Mouse (Mus musculus) ES-Bruce4 (cell line): ENCODE results near the gene Dnajc5g. TPM values are rescaled to one million over a fixed set of nuclear protein-coding genes. Genes with fewer than 3 reads are reported as not detected.

ENCODE experiments used
- H3K27ac ChIP-seq: 2 replicates; pipeline ENCODE4 v1.5.1; 2012; ENCODE audit warnings: low read length, inconsistent platforms; ENCODE audit not compliant: insufficient read depth
- H3K27me3 ChIP-seq: 2 replicates; pipeline ENCODE4 v1.6.1; 2012; ENCODE audit warnings: mild to moderate bottlenecking, low read length, inconsistent platforms; ENCODE audit not compliant: control insufficient read depth, poor library complexity, insufficient read depth, severe bottlenecking
- H3K36me3 ChIP-seq: 2 replicates; pipeline ENCODE4 v1.6.1; 2012; ENCODE audit warnings: inconsistent platforms, mild to moderate bottlenecking, low read length, moderate library complexity; ENCODE audit not compliant: control insufficient read depth, poor library complexity, insufficient read depth, severe bottlenecking
- H3K4me1 ChIP-seq: one replicate; pipeline ENCODE4 v1.8.1; 2011; ENCODE audit warnings: low read length; ENCODE audit not compliant: control insufficient read depth, insufficient read depth
- H3K4me3 ChIP-seq: 2 replicates; pipeline ENCODE4 v1.5.1; 2011; ENCODE audit warnings: low read depth, mild to moderate bottlenecking, low read length
- H3K9ac ChIP-seq: 2 replicates; pipeline ENCODE4 v1.6.1; 2012; ENCODE audit warnings: low read depth, mild to moderate bottlenecking, inconsistent platforms; ENCODE audit not compliant: poor library complexity, severe bottlenecking
- H3K9me3 ChIP-seq: replicated peaks from 2 replicates; pipeline ENCODE4 v1.6.1; 2012; ENCODE audit warnings: mild to moderate bottlenecking, low read length, inconsistent platforms; ENCODE audit not compliant: control insufficient read depth, poor library complexity, insufficient read depth, severe bottlenecking
- CTCF ChIP-seq: IDR thresholded peaks from one replicate; pipeline ENCODE4 v1.8.1; 2011; ENCODE audit warnings: low read depth, low read length
- EP300 ChIP-seq: IDR thresholded peaks from 2 replicates; pipeline ENCODE4 v1.6.1; 2011; ENCODE audit warnings: low read depth, low read length; ENCODE audit not compliant: insufficient read depth
- POLR2A ChIP-seq: IDR thresholded peaks from one replicate; pipeline ENCODE4 v1.8.1; 2011; ENCODE audit warnings: low read length; ENCODE audit not compliant: insufficient read depth
- polyA plus RNA-seq: library from polyadenylated mRNA; stranded (reverse); fragments of >200 nt; gene quantifications from 2 replicates; pipeline ENCODE4 v1.2.4, GENCODE M21; 2011; ENCODE audit warnings: low read depth; ENCODE audit not compliant: missing spikeins, insufficient read depth, insufficient read length

Dnajc5g gene
- polyA plus RNA-seq, 1 experiment = not detected

DNA sequence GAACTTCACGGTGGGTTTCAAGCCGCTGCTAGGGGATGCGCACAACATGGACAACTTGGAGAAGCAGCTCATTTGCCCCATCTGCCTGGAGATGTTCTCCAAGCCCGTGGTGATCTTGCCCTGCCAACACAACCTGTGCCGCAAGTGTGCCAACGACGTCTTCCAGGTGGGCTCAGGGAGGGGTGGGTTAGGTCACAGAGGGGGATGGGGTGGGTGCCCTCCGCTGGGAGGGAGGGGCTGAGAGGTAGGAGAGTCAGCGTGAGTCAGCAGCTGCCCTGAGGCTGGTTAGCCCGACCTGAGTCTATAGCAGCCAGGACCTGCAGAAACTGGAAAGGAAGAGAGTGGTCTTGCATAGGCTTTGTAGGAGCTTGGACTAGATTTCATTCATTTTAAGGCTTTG, 10.8 kb downstream of the Dnajc5g start:
- H3K4me1 ChIP-seq = no peaks in the 10 kb centered on the region
- H3K9ac ChIP-seq = peak overlapping the region; percentile 17
- TF ChIP-seq EP300 = peak; percentile 99
- no peak for TF ChIP-seq POLR2A
- H3K27me3 ChIP-seq = no peaks in the 10 kb centered on the region
- peak overlapping the region; percentile 66 for H3K4me3 ChIP-seq
- peak overlapping the region; percentile 24; the same call in 1 of the 2 replicates for H3K27ac ChIP-seq
- H3K9me3 ChIP-seq = peaks cover 5% of the 10 kb centered on the region
- no peaks in the 10 kb centered on the region for H3K36me3 ChIP-seq

- Histone ChIP-seq H3K27ac (no peak overlapping the region), H3K9me3 (no peaks in the 10 kb centered on the region), H3K27me3 (no peaks in the 10 kb centered on the region), H3K36me3 (no peaks in the 10 kb centered on the region), H3K4me1 (no peaks in the 10 kb centered on the region), H3K9ac (no peak overlapping the region), H3K4me3 (no peak overlapping the region)
- TF ChIP-seq CTCF = no peak
Observed at GRCm38 (mm10) chr5:31121111-31121510, 15.0 kb downstream of the Dnajc5g start.

- Histone ChIP-seq H3K9ac (no peak overlapping the region), H3K27me3 (no peaks in the 10 kb centered on the region), H3K4me1 (no peaks in the 10 kb centered on the region), H3K27ac (no peak overlapping the region), H3K4me3 (no peak overlapping the region), H3K36me3 (no peaks in the 10 kb centered on the region), H3K9me3 (no peaks in the 10 kb centered on the region)
- TF ChIP-seq EP300 (no peak), CTCF (no peak), POLR2A (no peak)
Observed at GRCm38 (mm10) chr5:31123481-31123880, 17.4 kb downstream of the Dnajc5g start.

DNA sequence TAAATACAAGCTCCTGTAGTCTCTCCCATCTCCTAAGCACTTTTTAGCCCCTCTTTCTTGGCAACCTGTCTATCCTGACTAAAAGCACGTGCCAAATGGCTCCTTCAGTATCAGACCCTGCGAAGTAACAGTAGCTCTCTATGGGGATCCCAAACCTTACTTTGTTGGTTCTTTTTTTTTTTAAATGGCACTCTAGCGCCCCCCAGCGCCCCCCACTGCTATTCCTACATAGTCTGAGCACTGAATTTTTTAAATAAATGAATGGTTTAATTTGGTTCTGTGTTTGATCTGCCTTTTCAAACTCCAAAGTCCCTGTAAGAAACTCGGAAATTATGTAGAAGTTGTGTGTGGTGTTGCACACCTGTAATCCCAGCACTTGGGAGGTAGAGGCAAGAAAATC, 20.0 kb downstream of the Dnajc5g start:
- peak; percentile 30 for TF ChIP-seq CTCF
- TF ChIP-seq POLR2A = no peak
- Histone ChIP-seq H3K4me3 (no peak overlapping the region), H3K27ac (no peak overlapping the region), H3K9ac (no peak overlapping the region), H3K36me3 (no peaks in the 10 kb centered on the region), H3K4me1 (no peaks in the 10 kb centered on the region), H3K27me3 (no peaks in the 10 kb centered on the region), H3K9me3 (no peaks in the 10 kb centered on the region)

GRCm38 (mm10) chr5:31136730-31137424, 30.8 kb downstream of the Dnajc5g start:
- peak overlapping the region; percentile 3 for H3K9ac ChIP-seq
- no peaks in the 10 kb centered on the region for H3K9me3 ChIP-seq
- peaks cover 12% of the 10 kb centered on the region; the same call in 1 of the 2 replicates for H3K27me3 ChIP-seq
- no peaks in the 10 kb centered on the region for H3K36me3 ChIP-seq
- TF ChIP-seq CTCF = no peak
- TF ChIP-seq EP300 = no peak
- no peak for TF ChIP-seq POLR2A
- peak overlapping the region; percentile 31 for H3K4me3 ChIP-seq
- H3K4me1 ChIP-seq = no peaks in the 10 kb centered on the region
- no peak overlapping the region for H3K27ac ChIP-seq

GRCm38 (mm10) chr5:31137658-31138057, 31.6 kb downstream of the Dnajc5g start:
- TF ChIP-seq POLR2A (no peak), EP300 (no peak), CTCF (no peak)
- peaks cover 12% of the 10 kb centered on the region; the same call in 1 of the 2 replicates for H3K27me3 ChIP-seq
- H3K9me3 ChIP-seq = no peaks in the 10 kb centered on the region
- H3K27ac ChIP-seq = no peak overlapping the region
- H3K4me3 ChIP-seq = peak overlapping the region; percentile 54
- peak overlapping the region; percentile 23; the same call in 1 of the 2 replicates for H3K9ac ChIP-seq
- no peaks in the 10 kb centered on the region for H3K4me1 ChIP-seq
- H3K36me3 ChIP-seq = no peaks in the 10 kb centered on the region
